Mouse (Mus musculus): ENCODE results near the gene Rmi2.
"Not testable (repeated sequence)": the region's sequence is repeated elsewhere in the genome, so short reads cannot be mapped to it uniquely, and the experiment has no call there.

The Rmi2 gene

GRCm38 (mm10) chr16:10834911-10835587 is at the start of gene Rmi2:
Gene Rmi2, plus strand, starts transcription at chr16:10835059.
- peak; percentile 91 for DNase-seq

- peak; percentile 95 for DNase-seq
Measured at GRCm38 (mm10) chr16:10785371-10786231, 49.3 kb upstream of the Rmi2 start, which contains the start of gene Socs1. Gene Socs1, minus strand, starts transcription at chr16:10785536.

- DNase-seq: peak; percentile 91
Measured at GRCm38 (mm10) chr16:10786288-10786687, 48.6 kb upstream of the Rmi2 start.

GRCm38 (mm10) chr16:10786782-10787547 is 47.9 kb upstream of the Rmi2 start:
- DNase-seq: no peak

- DNase-seq: no peak
Measured at GRCm38 (mm10) chr16:10787548-10788058, 47.3 kb upstream of the Rmi2 start.

GRCm38 (mm10) chr16:10788271-10788670 is 46.6 kb upstream of the Rmi2 start, which contains the start of gene Tnp2:
Gene Tnp2, minus strand, starts transcription at chr16:10788660.
- no peak for DNase-seq

- DNase-seq: no peak
Measured at GRCm38 (mm10) chr16:10788866-10789265, 46.0 kb upstream of the Rmi2 start.

- no peak for DNase-seq
Measured at GRCm38 (mm10) chr16:10790702-10791101, 44.2 kb upstream of the Rmi2 start, which contains the start of gene Prm3. Gene Prm3, minus strand, starts transcription at chr16:10790914.

- no peak for DNase-seq
Measured at GRCm38 (mm10) chr16:10796034-10796433, 38.8 kb upstream of the Rmi2 start, which contains the start of gene Prm2. Gene Prm2, minus strand, starts transcription at chr16:10796134.

GRCm38 (mm10) chr16:10802420-10802819 is 32.4 kb upstream of the Rmi2 start:
- not testable (repeated sequence) for DNase-seq

- DNase-seq: no peak
Measured at GRCm38 (mm10) chr16:10805789-10806527, 28.9 kb upstream of the Rmi2 start, which contains the start of gene Prm1. Gene Prm1, minus strand, starts transcription at chr16:10805839.

GRCm38 (mm10) chr16:10810376-10810775 is 24.5 kb upstream of the Rmi2 start:
- no peak for DNase-seq

GRCm38 (mm10) chr16:10812865-10813371 is 21.9 kb upstream of the Rmi2 start, which contains the start of gene Gm11172:
Gene Gm11172, plus strand, starts transcription at chr16:10812915.
- no peak for DNase-seq

GRCm38 (mm10) chr16:10813726-10814125 is 21.1 kb upstream of the Rmi2 start:
- no peak for DNase-seq

GRCm38 (mm10) chr16:10814864-10815263 is 20.0 kb upstream of the Rmi2 start:
- DNase-seq: no peak

GRCm38 (mm10) chr16:10818579-10819135 is 16.2 kb upstream of the Rmi2 start:
- no peak for DNase-seq

- no peak for DNase-seq
Measured at GRCm38 (mm10) chr16:10819966-10820365, 14.9 kb upstream of the Rmi2 start.

GRCm38 (mm10) chr16:10821387-10821786 is 13.5 kb upstream of the Rmi2 start:
- peak; percentile 37 for DNase-seq

- DNase-seq: no peak
Measured at GRCm38 (mm10) chr16:10824536-10824935, 10.3 kb upstream of the Rmi2 start.

- DNase-seq: no peak
Measured at GRCm38 (mm10) chr16:10825840-10826239, 9.0 kb upstream of the Rmi2 start.

GRCm38 (mm10) chr16:10827269-10827668 is 7.6 kb upstream of the Rmi2 start:
- DNase-seq: no peak

Measured in kidney, postnatal 14 days (tissue).